In genomic region chr13:107325707-107326495, GRCm38 (mm10) we compare ENCODE assay signal across 9 mouse cellular contexts.
DNase-seq lines count a peak whose midpoint lies in the region; ATAC-seq lines count a peak whose summit lies in the region.
"Had no signal": no experiment of that assay in that cellular context is flagged by ENCODE, and none has a peak within 500 bp of the region (broad histone marks: within the 10 kb centered on the region; RNA-seq: fewer than 3 reads in every experiment).

No protein-coding gene starts in this region.

- no peak overlapping the region for H3K27ac ChIP-seq in heart, embryonic 12.5 days (ENCODE audit: poor library complexity, severe bottlenecking)
- H3K27ac ChIP-seq: liver, embryonic 15.5 days had no signal

- no peaks in the 10 kb centered on the region for H3K36me3 ChIP-seq in heart, embryonic 12.5 days
- H3K36me3 ChIP-seq: liver, embryonic 15.5 days had no signal

- ATAC-seq in heart, embryonic 12.5 days (ENCODE audit: insufficient number of reproducible peaks, low FRiP score) = no peak
- peak; percentile 63; the same call in 1 of the 2 replicates for ATAC-seq in megakaryocyte, adult 5-6 weeks (ENCODE audit: poor library complexity, severe bottlenecking)

- H3K9ac ChIP-seq in heart, embryonic 12.5 days = no peak overlapping the region
- H3K9ac ChIP-seq: liver, embryonic 15.5 days had no signal

- no peak overlapping the region for H3K4me3 ChIP-seq in heart, embryonic 12.5 days
- H3K4me3 ChIP-seq: liver, embryonic 15.5 days had no signal

- intact Hi-C loops in gastrocnemius, postnatal 14 days (cut with DNase I; ENCODE audit: low total_unique reads) = no loop called here

- H3K4me1 ChIP-seq in heart, embryonic 12.5 days (replicated peaks) = no peaks in the 10 kb centered on the region
- H3K4me1 ChIP-seq: liver, embryonic 15.5 days had no signal

- no peaks in the 10 kb centered on the region for H3K27me3 ChIP-seq in heart, embryonic 12.5 days (replicated peaks)
- H3K27me3 ChIP-seq: liver, embryonic 15.5 days had no signal

- H3K4me2 ChIP-seq in heart, embryonic 12.5 days = no peak overlapping the region
- H3K4me2 ChIP-seq: liver, embryonic 15.5 days had no signal

- peak; percentile 30 to 76 for DNase-seq in heart, adult 18-20 months
- DNase-seq in R1 (ENCODE audit: low read depth, low spot score) = peak; percentile 43
- DNase-seq in cerebellum, postnatal 36 days = peak; percentile 81 to 84
- peak; percentile 12 for DNase-seq in gastrocnemius, postnatal 14 days
- DNase-seq in layer of hippocampus, adult 8-10 months (ENCODE audit: low spot score in 2 of 2) = peak; percentile 57 to 73
- peak; percentile 79 for DNase-seq in testis, postnatal 10 days (ENCODE audit: low spot score)

- 47% methylated on average over 3 of the region's 3 CpGs for WGBS in heart, embryonic 12.5 days

- no peaks in the 10 kb centered on the region for H3K9me3 ChIP-seq in heart, embryonic 12.5 days (replicated peaks)
- H3K9me3 ChIP-seq: liver, embryonic 15.5 days had no signal

Comparison
In these comparisons a context has a peak if more than half of its experiments do, and no peak if none do; other contexts are left out.
1. DNase-seq: peak in every context shown above with its lines; median percentile 82 in cerebellum, postnatal 36 days; 79 in testis, postnatal 10 days; 65 in layer of hippocampus, adult 8-10 months; 53 in heart, adult 18-20 months; 43 in R1; 12 in gastrocnemius, postnatal 14 days.